Mouse (Mus musculus) left cerebral cortex, postnatal 14 days (tissue): ENCODE measurements around the gene Smcr8. TPM values are rescaled to one million over a fixed set of nuclear protein-coding genes. Genes with fewer than 3 reads are reported as not detected.

Source experiments
- DNase-seq, 2 experiments: peaks; one replicate each; pipeline ENCODE4 v3.0.0; 2021 to 2022; ENCODE audit warnings: low spot score in 2 of 2, mixed read lengths in 1 of 2
- intact Hi-C: fragments of 180-260 bp; cut with DNase I; formaldehyde crosslinking; loops from one replicate; pipeline ENCODE4 v1.15.1; 2025
- long read RNA-seq, 2 experiments: library from polyadenylated mRNA; stranded (forward); transcript quantifications; one replicate each; pipeline ENCODE4 v2.0.0; 2021
- total RNA-seq, 2 experiments: library from RNA; stranded (reverse); gene quantifications; 2 replicates each; pipeline ENCODE4 v1.2.3; 2021

Smcr8 gene
- 10 to 100 TPM; 25.5 to 26.5 TPM for total RNA-seq
- long read RNA-seq, experiment 1, full-length matches to known transcripts: 4 of 5 reads
- long read RNA-seq, experiment 1, partial matches to known transcripts: 1 of 5 reads
- long read RNA-seq, experiment 1, other reads (novel, unspliced or antisense): 0 of 5 reads
- long read RNA-seq, experiment 2, full-length matches to known transcripts: 2 of 2 reads
- long read RNA-seq, experiment 2, partial matches to known transcripts: 0 of 2 reads
- long read RNA-seq, experiment 2, other reads (novel, unspliced or antisense): 0 of 2 reads

- intact Hi-C loops: loop anchor here (2.0 to 5.0 kb wide), 2 partner anchors 48 to 55 kb away; partner anchors contain the start of genes Dhrs7b and Mief2
- peak; percentile 84 to 94 for DNase-seq
Measured at GRCm38 (mm10) chr11:60776829-60777740, at the start of gene Smcr8, which contains the start of gene Top3a. TSS of gene Smcr8 (plus strand) at chr11:60777524. TSS of gene Top3a (minus strand) at chr11:60777365.

- intact Hi-C loops: loop anchor here (2.0 kb wide), 1 partner anchor 48 kb away; the partner anchor contains the start of genes Smcr8 and Top3a
- peak; percentile 96 for DNase-seq
Measured at GRCm38 (mm10) chr11:60728260-60728761, 49.0 kb upstream of the Smcr8 start, which contains the start of gene Mief2. TSS of gene Mief2 (plus strand) at chr11:60728398.

GRCm38 (mm10) chr11:60729217-60729641, 48.1 kb upstream of the Smcr8 start:
- intact Hi-C loops: loop anchor here (2.0 kb wide), 1 partner anchor 48 kb away; the partner anchor contains the start of genes Smcr8 and Top3a
- no peak for DNase-seq

- intact Hi-C loops: no loop called here
- DNase-seq: no peak
Measured at GRCm38 (mm10) chr11:60730169-60730568, 47.2 kb upstream of the Smcr8 start.

GRCm38 (mm10) chr11:60731251-60731650, 46.1 kb upstream of the Smcr8 start:
- intact Hi-C loops: no loop called here
- DNase-seq: no peak

- intact Hi-C loops: no loop called here
- no peak for DNase-seq
Measured at GRCm38 (mm10) chr11:60734206-60734605, 43.1 kb upstream of the Smcr8 start.

GRCm38 (mm10) chr11:60735191-60735590, 42.1 kb upstream of the Smcr8 start:
- no peak for DNase-seq
- intact Hi-C loops: no loop called here

GRCm38 (mm10) chr11:60736491-60736890, 40.8 kb upstream of the Smcr8 start:
- intact Hi-C loops: no loop called here
- no peak for DNase-seq

- DNase-seq: no peak
Measured at GRCm38 (mm10) chr11:60737450-60737849, 39.9 kb upstream of the Smcr8 start.

GRCm38 (mm10) chr11:60740321-60740720, 37.0 kb upstream of the Smcr8 start:
- no peak for DNase-seq
- intact Hi-C loops: no loop called here

More at GRCm38 (mm10) chr11:60737450-60737849, 39.9 kb upstream of the Smcr8 start:
- intact Hi-C loops: no loop called here

GRCm38 (mm10) chr11:60755570-60755969, 21.8 kb upstream of the Smcr8 start:
- intact Hi-C loops: no loop called here
- DNase-seq: peak; percentile 35 to 48

GRCm38 (mm10) chr11:60761681-60762080, 15.6 kb upstream of the Smcr8 start:
- intact Hi-C loops: no loop called here
- DNase-seq: no peak

GRCm38 (mm10) chr11:60766969-60767368, 10.4 kb upstream of the Smcr8 start:
- intact Hi-C loops: no loop called here
- peak in 1 of 2 experiments; percentile 25 for DNase-seq

GRCm38 (mm10) chr11:60769322-60769721, 8.0 kb upstream of the Smcr8 start:
- intact Hi-C loops: no loop called here
- DNase-seq: no peak

GRCm38 (mm10) chr11:60770776-60771175, 6.5 kb upstream of the Smcr8 start:
- DNase-seq: no peak
- intact Hi-C loops: no loop called here

- intact Hi-C loops: no loop called here
- DNase-seq: no peak
Measured at GRCm38 (mm10) chr11:60772161-60772560, 5.2 kb upstream of the Smcr8 start.

GRCm38 (mm10) chr11:60774158-60774689, 3.1 kb upstream of the Smcr8 start:
- intact Hi-C loops: no loop called here
- no peak for DNase-seq

GRCm38 (mm10) chr11:60774841-60775240, 2.5 kb upstream of the Smcr8 start:
- DNase-seq: no peak
- intact Hi-C loops: loop anchor here (5.0 kb wide), 1 partner anchor 57 kb away; the partner anchor contains the start of gene Dhrs7b

GRCm38 (mm10) chr11:60775578-60775977, 1.7 kb upstream of the Smcr8 start:
- DNase-seq: no peak
- intact Hi-C loops: loop anchor here (5.0 kb wide), 1 partner anchor 57 kb away; the partner anchor contains the start of gene Dhrs7b
